Mouse (Mus musculus) hindbrain, embryonic 11.5 days (tissue): ENCODE data around the gene Cacybp. TPM values are rescaled to one million over a fixed set of nuclear protein-coding genes. Genes with fewer than 3 reads are reported as not detected.
A peak's percentile ranks its signal among the peaks of the same experiment; 100 is the strongest.

Experiments used
- ATAC-seq: fragments of 200-750 bp; cut with Nextera tagmentation; 2 replicates; pipeline ENCODE4 v1.8.0; 2017; ENCODE audit warnings: mild to moderate bottlenecking, moderate TSS enrichment, moderate library complexity; ENCODE audit not compliant: low FRiP score
- DNase-seq: peaks from one replicate; pipeline ENCODE4 v3.0.0-alpha.2; 2015; ENCODE audit warnings: low spot score
- H3K27ac ChIP-seq: fragments of 300-500 bp; sonication (generic); 2 replicates; pipeline ENCODE4 v1.5.1; 2014; ENCODE audit warnings: mild to moderate bottlenecking, low read depth, low read length
- H3K27me3 ChIP-seq: fragments of 300-500 bp; sonication (generic); 2 replicates; pipeline ENCODE4 v1.6.1; 2014; ENCODE audit warnings: mild to moderate bottlenecking, low read length, moderate library complexity, mixed read lengths; ENCODE audit not compliant: control insufficient read depth, insufficient read depth
- H3K36me3 ChIP-seq: fragments of 300-500 bp; sonication (generic); 2 replicates; pipeline ENCODE4 v1.6.1; 2014; ENCODE audit warnings: mild to moderate bottlenecking, low read length, moderate library complexity, mixed read lengths; ENCODE audit not compliant: control insufficient read depth, insufficient read depth
- H3K4me1 ChIP-seq: fragments of 300-500 bp; sonication (generic); replicated peaks from 2 replicates; pipeline ENCODE4 v1.6.1; 2014; ENCODE audit warnings: low read length, mixed read lengths; ENCODE audit not compliant: control insufficient read depth, insufficient read depth
- H3K4me2 ChIP-seq: fragments of 300-500 bp; sonication (generic); replicated peaks from 2 replicates; pipeline ENCODE4 v1.6.1; 2014; ENCODE audit warnings: mild to moderate bottlenecking, low read depth, low read length
- H3K4me3 ChIP-seq: fragments of 300-500 bp; sonication (generic); 2 replicates; pipeline ENCODE4 v1.5.1; 2014; ENCODE audit warnings: low read depth, low read length
- H3K9ac ChIP-seq: fragments of 300-500 bp; sonication (generic); 2 replicates; pipeline ENCODE4 v1.6.1; 2014; ENCODE audit warnings: low read depth, low read length
- H3K9me3 ChIP-seq: fragments of 300-500 bp; sonication (generic); 2 replicates; pipeline ENCODE4 v1.6.1; 2016; ENCODE audit warnings: low read length; ENCODE audit not compliant: control insufficient read depth
- WGBS: fragments of 180-500 bp; shearing (Covaris S2); extraction: QIAGEN DNeasy Blood & Tissue Kit; methylation state at CpG from one replicate; pipeline ENCODE4 v1.1.7; 2014; 5-methylcytosine and 5-hydroxymethylcytosine counted together
- polyA plus RNA-seq: library from polyadenylated mRNA; unstranded; fragments of >200 nt; fragmentation: Nextera tagmentation; extraction: Ambion mirVana; gene quantifications from 2 replicates; pipeline ENCODE4 v1.2.1, GENCODE M21; 2014

The Cacybp gene
- 299 and 310 TPM in 2 replicates for polyA plus RNA-seq

GRCm38 (mm10) chr1:160212703-160213669, at the start of gene Cacybp:
TSS of gene Cacybp (minus strand) at chr1:160212875.
- Histone ChIP-seq H3K27ac (peak within 1 kb of the TSS; percentile 96), H3K27me3 (no peaks in the 10 kb centered on the region), H3K9me3 (no peaks in the 10 kb centered on the region), H3K4me2 (peak within 1 kb of the TSS; percentile 64), H3K9ac (peak within 1 kb of the TSS; percentile 68), H3K36me3 (no peaks in the 10 kb centered on the region), H3K4me3 (peak within 1 kb of the TSS; percentile 85), H3K4me1 (no peaks in the 10 kb centered on the region)
- WGBS = 1% methylated on average over 74 of the region's 76 CpGs
- ATAC-seq (peak; percentile 98), DNase-seq (peak; percentile 100)

DNA sequence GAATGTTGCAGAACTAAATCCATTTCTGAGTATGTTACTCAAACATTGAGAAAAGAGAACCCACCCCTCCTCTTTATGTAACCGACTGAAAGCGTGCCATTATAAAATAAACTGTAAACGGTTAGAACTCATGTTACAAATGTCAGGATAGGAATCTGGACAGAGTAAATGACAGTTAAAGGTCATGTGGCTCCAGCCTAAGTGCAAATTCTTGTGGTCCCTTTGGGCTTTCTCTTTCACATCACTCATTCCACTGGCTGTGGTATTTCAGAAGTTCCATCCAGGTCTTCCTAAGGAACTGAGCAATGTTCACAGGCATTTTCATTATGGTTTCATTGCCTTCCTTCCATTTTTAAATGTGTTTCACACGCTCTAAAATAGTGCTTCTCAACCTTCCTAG, 49.7 kb upstream of the Cacybp start:
- Histone ChIP-seq H3K9me3 (no peaks in the 10 kb centered on the region), H3K4me2 (no peak overlapping the region), H3K4me3 (no peak overlapping the region), H3K27ac (no peak overlapping the region), H3K9ac (no peak overlapping the region), H3K36me3 (no peaks in the 10 kb centered on the region), H3K27me3 (no peaks in the 10 kb centered on the region), H3K4me1 (no peaks in the 10 kb centered on the region)
- DNase-seq (no peak), ATAC-seq (no peak)
- WGBS = 74% methylated on average over 4 of the region's 4 CpGs

DNA sequence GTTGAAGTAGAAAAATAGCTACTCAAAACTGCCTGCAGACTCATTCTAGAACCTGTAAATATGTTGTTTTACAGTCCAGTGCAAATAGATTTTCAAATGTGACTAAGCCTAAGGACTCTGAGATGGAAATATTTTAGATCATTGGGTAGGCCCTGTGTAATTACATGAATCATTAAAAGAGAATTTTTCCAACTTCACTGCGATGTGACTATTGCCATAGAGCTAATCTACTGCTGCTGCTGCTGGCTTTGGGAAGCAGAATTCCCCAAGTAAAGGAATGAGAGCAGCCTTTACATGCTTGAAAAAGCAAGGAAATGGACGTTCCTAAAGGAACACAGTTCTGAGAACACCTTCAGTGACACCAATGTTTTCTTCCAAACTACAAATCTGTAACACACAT, 49.2 kb upstream of the Cacybp start:
- 75% methylated on average over 2 of the region's 2 CpGs for WGBS
- DNase-seq (no peak), ATAC-seq (no peak)
- Histone ChIP-seq H3K4me1 (no peaks in the 10 kb centered on the region), H3K27ac (no peak overlapping the region), H3K4me3 (no peak overlapping the region), H3K4me2 (no peak overlapping the region), H3K27me3 (no peaks in the 10 kb centered on the region), H3K9me3 (no peaks in the 10 kb centered on the region), H3K9ac (no peak overlapping the region), H3K36me3 (no peaks in the 10 kb centered on the region)

DNA sequence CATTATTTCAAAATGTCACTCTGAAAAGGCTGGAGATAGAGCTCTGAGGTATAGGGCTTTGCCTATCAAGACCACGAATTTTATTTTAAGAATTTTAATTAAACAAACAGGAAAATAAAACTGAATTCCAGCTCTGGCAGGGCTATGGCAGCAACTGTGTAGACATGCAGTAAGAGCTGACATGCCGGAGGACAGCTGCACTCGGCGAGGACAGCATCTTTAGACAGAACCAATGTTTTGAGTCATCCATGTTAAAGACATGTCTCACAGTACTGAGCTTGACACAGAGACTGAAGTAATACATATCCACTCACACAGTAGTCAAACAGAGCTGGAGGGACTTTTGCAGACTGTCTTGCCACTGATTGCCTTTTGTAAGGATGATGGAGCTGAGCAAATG, 47.9 kb upstream of the Cacybp start:
- Histone ChIP-seq H3K27me3 (no peaks in the 10 kb centered on the region), H3K9ac (no peak overlapping the region), H3K9me3 (no peaks in the 10 kb centered on the region), H3K27ac (no peak overlapping the region), H3K36me3 (no peaks in the 10 kb centered on the region), H3K4me1 (no peaks in the 10 kb centered on the region), H3K4me2 (no peak overlapping the region), H3K4me3 (no peak overlapping the region)
- ATAC-seq (no peak), DNase-seq (no peak)
- WGBS = 89% methylated on average over 4 of the region's 4 CpGs

GRCm38 (mm10) chr1:160259884-160260283, 47.2 kb upstream of the Cacybp start:
- Histone ChIP-seq H3K4me3 (no peak overlapping the region), H3K4me1 (no peaks in the 10 kb centered on the region), H3K27me3 (no peaks in the 10 kb centered on the region), H3K27ac (no peak overlapping the region), H3K4me2 (no peak overlapping the region), H3K9me3 (no peaks in the 10 kb centered on the region), H3K9ac (no peak overlapping the region), H3K36me3 (no peaks in the 10 kb centered on the region)
- DNase-seq (peak; percentile 18), ATAC-seq (no peak)
- WGBS = 60% methylated on average over 7 of the region's 7 CpGs

- DNase-seq = no peak
- H3K4me2 ChIP-seq = no peak overlapping the region
- H3K36me3 ChIP-seq = no peaks in the 10 kb centered on the region
- H3K9ac ChIP-seq = no peak overlapping the region
- no peak overlapping the region for H3K4me3 ChIP-seq
- no peaks in the 10 kb centered on the region for H3K9me3 ChIP-seq
- WGBS = 79% methylated on average over 2 of the region's 2 CpGs
- H3K27me3 ChIP-seq = no peaks in the 10 kb centered on the region
- no peaks in the 10 kb centered on the region for H3K4me1 ChIP-seq
- no peak overlapping the region for H3K27ac ChIP-seq
- no peak for ATAC-seq
These were observed 40.4 kb upstream of the Cacybp start for GRCm38 (mm10) chr1:160253108-160253507.

DNA sequence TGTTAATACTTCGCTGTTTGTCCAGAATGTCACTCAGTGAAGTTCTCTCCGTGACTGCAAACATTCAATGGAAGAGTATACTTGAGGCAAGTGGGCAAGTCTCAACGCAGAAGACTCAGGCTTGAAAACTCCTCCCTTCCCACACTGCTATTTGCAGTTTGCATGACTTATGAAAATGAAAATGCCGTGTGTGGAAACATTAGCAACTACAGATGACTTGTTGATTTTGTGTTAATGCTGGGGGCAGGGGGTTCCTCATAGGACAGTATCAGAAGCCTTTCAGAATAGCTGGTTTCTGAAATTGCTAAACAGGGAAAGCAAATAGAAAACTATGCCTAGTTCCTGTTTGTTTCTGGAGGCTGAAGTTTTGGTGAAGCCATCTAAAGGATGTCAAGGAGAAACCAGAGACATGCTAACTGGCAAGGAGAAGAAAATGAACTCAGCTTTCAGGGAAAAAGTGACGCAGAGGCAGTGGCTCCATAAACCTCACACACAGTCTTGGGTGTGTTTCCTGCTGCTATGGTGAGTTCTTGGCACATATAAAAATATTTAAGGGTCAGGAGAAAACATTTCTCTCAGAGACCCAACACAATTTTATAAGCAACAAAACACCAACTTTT, 38.8 kb upstream of the Cacybp start:
- no peaks in the 10 kb centered on the region for H3K9me3 ChIP-seq
- H3K27me3 ChIP-seq = no peaks in the 10 kb centered on the region
- H3K4me1 ChIP-seq = no peaks in the 10 kb centered on the region
- H3K4me3 ChIP-seq = no peak overlapping the region
- no peak overlapping the region for H3K27ac ChIP-seq
- 74% methylated on average over 5 of the region's 5 CpGs for WGBS
- H3K36me3 ChIP-seq = no peaks in the 10 kb centered on the region
- no peak overlapping the region for H3K4me2 ChIP-seq
- no peak for DNase-seq
- ATAC-seq = no peak
- no peak overlapping the region for H3K9ac ChIP-seq

GRCm38 (mm10) chr1:160250782-160251181, 38.1 kb upstream of the Cacybp start:
- DNase-seq (no peak), ATAC-seq (no peak)
- Histone ChIP-seq H3K27ac (no peak overlapping the region), H3K9ac (no peak overlapping the region), H3K4me1 (no peaks in the 10 kb centered on the region), H3K4me2 (no peak overlapping the region), H3K36me3 (no peaks in the 10 kb centered on the region), H3K27me3 (no peaks in the 10 kb centered on the region), H3K4me3 (no peak overlapping the region), H3K9me3 (no peaks in the 10 kb centered on the region)
- 65% methylated on average over 4 of the region's 4 CpGs for WGBS
